Mouse (Mus musculus): ENCODE data around the gene Hoxb9.

- TF ChIP-seq CTCF (conservative IDR thresholded peaks at IDR 0.05; ENCODE audit: insufficient read depth, insufficient read length, low read depth, low read length): no peak
- TF ChIP-seq POLR2A (IDR thresholded peaks at IDR 0.05; ENCODE audit: low read depth, low read length): no peak
These were observed 48.7 kb downstream of the Hoxb9 start for GRCm38 (mm10) chr11:96319910-96320309.
